Mouse (Mus musculus) megakaryocyte, embryonic 14.5 days (primary cell): ENCODE data around the gene 4933402J07Rik.

Experiments used
- FLI1 ChIP-seq: IDR thresholded peaks from 2 replicates; pipeline ENCODE4 v1.6.1; 2012; ENCODE audit warnings: low read length, inconsistent platforms, mixed read lengths
- GATA1 ChIP-seq: IDR thresholded peaks from 3 replicates; pipeline ENCODE4 v1.6.1; 2012; ENCODE audit warnings: mixed read lengths, low read length, inconsistent platforms, borderline replicate concordance

GRCm38 (mm10) chr8:87620225-87620624 is 56.6 kb downstream of the 4933402J07Rik start:
- TF ChIP-seq GATA1 (no peak), FLI1 (no peak)
